Mouse (Mus musculus): Measurements from ENCODE around the gene Tspo2. TPM values are rescaled to one million over a fixed set of nuclear protein-coding genes. Genes with fewer than 3 reads are reported as not detected.

Tspo2 gene
- total RNA-seq, 2 experiments from 2014 or later: 0.44 to 0.72 TPM

DNA sequence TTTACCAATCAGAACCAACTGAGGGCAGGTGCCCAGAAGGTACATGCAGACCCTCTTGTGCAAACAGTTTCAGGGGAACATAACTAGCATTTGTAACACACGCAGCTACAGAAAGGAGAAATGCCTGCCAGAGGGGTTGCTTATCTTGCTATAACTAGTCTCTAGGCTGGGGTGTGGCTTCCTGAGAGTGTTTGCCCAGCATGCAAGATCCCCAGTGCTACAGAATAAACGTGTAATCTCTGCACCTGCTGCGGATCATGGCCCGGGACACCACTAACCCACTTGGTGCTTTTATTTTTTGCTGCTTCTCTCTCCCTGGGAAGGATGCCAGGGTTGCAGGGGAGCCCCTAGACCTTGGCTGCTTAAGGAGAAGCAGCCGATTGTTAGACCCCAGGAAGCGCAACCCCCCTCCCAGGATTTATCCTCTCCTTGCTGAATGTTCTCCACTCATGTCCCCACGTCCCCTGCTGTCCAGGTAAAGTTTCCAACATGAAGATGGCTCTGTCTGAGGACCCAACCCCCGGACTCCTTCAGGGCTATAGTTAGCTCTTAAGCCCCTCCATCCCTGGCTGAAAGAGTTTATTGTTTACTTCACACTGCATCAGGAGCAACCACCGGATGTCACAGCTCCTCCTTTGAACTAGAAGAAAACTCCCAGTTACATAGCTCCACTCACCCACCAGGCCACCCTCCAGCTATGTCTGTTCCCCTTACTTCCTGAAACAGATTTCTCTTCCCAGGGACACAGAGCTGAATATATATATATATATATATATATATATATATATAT is 25.3 kb downstream of the Tspo2 start:
- intact Hi-C loops (cut with DNase I; ENCODE audit: low total_unique reads): no loop called here
- DNase-seq: no peak

DNA sequence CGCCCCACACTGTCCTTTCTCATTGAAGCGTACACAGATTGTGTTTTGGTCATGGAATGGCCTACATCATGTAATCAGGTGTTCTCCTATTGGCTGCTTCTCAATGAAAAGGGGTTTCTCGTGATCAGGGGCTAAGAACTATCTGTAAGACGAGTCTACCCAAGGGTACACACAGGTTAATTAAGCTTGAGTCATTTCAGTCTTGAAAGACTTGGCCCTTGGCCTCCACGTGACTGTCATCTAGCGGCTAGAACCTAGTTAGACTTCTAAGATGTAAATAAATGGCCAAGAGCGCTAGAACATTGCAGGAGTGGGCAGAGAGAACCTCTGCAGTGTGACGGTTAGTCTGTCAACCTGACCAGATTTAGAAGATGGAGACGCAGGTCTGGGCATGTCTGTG is 27.1 kb downstream of the Tspo2 start:
- DNase-seq: no peak
- intact Hi-C loops (cut with DNase I; ENCODE audit: low total_unique reads): no loop called here

DNA sequence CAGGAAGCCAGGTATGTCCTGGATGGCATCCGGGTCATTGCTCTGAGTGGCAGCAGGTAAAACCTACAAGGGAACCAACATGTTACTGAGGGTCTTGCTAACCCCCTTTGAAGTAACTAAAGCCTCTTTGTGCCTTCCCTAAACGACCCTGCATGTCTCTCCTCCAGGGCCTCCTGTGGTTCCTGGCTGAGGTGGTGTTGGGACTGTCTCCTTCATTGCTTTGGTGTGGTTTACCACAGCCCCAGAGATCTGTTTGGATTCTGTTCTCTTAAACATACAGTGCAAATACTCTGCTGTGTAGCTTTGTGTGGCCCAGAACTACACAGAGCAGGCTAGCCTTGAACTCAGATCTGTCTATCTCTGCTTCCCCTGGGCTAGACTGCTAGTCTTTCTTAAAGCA is 31.8 kb downstream of the Tspo2 start:
- DNase-seq: no peak
- intact Hi-C loops (cut with DNase I; ENCODE audit: low total_unique reads): no loop called here

DNA sequence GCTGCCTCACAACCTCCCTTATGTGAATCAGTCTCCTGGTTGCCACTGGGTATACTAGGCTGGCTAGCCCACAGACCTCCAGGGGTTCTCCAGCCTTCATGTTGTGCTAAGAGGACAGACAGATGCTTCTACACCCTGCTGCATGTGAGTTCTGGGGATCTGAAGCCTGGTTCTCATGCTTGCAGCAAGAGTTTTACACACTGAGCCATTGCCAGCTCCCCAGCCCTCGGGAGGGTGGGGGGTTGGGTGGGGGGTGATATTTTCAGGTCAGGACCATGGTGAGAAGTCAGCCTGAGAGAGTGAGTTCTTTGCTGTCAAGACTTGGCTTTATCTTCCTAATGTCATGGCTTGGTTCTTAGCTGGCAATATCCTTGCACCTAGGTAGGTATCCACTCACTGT is 32.5 kb downstream of the Tspo2 start:
- intact Hi-C loops (cut with DNase I; ENCODE audit: low total_unique reads): no loop called here
- no peak for DNase-seq

DNA sequence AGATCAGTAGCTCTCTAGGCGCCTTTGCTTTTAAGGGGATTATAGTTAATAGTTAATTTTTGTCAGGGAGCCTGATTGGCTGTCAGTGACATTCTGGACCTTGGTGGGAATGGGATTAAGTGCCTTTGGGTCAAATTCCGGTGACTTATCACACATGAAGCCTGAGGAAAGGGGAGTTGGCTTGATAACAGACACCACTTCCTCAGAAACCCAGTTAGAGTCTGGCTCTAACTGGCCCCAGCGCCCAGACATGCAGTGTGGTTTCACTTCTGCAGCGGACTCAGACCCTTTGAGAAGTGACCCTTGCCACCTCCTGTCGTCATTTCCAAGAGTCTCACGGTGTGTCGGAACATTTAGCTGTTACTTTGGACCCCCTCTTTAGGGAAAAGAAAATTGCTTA is 33.1 kb downstream of the Tspo2 start:
- intact Hi-C loops (cut with DNase I; ENCODE audit: low total_unique reads): no loop called here
- DNase-seq: no peak

DNA sequence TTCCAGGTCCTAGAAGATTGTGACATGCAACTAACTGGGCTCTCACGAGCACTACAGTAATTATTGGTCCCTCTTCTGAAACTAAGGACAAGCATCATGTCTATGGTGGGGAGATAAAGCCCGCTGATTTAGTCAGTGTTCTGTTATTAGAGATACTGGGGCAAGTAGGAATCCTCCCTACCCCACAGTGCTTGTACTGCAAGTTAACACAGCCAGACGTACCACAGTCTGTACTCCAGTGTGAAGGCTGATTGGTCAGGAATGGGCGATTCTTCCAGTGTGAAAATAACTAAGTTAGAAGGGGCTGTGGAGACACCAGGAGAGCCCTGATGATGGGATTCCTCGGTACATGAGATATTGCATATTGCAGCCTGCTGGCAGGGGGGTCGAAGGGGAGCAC is 33.8 kb downstream of the Tspo2 start:
- intact Hi-C loops (cut with DNase I; ENCODE audit: low total_unique reads): loop anchor here (2.0 kb wide), 1 partner anchor 183 kb away; no protein-coding TSS in a partner anchor
- DNase-seq: no peak

DNA sequence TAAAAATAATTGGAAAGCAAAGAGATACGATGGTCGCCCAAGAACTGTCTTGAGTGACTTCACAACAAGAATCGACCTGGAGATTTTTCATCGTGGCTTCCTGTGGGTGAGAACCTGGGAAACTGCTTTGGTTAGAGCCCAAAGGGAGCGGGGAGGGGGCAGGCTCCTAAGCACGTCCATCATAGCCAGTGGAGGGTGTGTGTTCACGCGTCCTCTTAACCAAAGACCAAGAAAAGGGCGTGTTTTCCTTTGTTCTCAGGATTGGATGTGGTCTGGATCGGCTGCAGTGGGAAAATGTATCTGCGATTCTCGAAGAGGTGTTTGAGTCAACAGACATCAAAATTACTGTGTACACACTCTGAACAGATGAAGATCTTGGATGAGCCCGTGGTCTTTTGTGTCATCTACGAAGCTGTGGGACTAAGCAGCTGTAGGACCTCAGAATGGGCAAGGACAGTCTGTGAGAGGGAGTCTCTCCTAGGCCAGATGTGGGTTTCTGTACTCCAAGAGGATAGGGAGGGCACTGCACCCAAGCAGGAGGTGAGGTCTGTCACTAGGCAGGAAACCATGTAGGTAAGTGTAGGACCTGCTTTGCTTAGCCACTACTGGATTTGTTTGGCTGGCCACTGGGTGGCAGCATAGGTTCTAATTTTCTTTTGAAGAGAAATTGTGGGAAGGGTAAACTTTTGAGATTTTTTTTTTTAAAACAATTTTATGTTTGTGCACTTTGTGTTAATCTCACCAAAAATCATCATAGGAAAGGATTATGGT is 34.7 kb downstream of the Tspo2 start:
- peak; percentile 50 for DNase-seq
- intact Hi-C loops (cut with DNase I; ENCODE audit: low total_unique reads): loop anchor here (2.0 kb wide), 1 partner anchor 184 kb away; no protein-coding TSS in a partner anchor

DNA sequence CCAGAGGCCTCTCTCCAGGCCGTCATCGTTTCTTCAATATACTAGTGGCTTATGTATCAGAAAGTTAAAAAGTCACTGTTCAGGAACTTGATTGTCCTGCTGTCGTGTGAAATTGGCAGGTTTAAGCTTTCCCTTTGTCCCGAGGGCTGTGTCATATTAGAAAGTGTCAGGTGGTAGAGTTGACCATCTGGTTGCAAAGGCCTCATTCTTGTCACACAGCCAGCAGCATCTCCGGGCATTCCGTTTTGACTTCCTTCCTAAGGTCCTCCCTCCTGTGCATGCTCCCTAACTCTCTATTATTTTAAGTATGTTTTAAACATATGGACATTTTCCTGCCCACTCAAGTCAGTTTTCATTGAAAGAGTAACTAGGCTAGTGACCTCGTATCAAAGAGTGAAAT is 35.3 kb downstream of the Tspo2 start:
- intact Hi-C loops (cut with DNase I; ENCODE audit: low total_unique reads): loop anchor here (2.0 kb wide), 1 partner anchor 185 kb away; no protein-coding TSS in a partner anchor
- no peak for DNase-seq

DNA sequence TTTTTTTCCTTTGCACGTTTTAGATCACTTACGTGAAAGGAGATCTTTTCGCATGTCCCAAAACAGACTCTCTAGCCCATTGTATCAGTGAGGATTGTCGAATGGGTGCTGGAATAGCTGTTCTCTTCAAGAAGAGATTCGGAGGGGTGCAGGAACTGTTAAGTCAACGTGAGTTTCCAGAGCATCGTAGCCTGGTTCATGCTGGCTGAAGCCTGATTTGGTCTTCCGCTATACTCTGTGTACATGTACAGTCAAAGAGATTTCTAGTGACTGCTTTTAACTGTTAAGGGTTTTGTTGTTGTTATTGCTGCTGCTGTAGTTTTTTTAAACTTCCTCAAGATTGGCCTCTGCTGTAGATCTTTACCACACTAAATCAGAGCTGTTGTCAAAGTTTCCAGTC is 40.1 kb downstream of the Tspo2 start:
- intact Hi-C loops (cut with DNase I; ENCODE audit: low total_unique reads): no loop called here
- no peak for DNase-seq

DNA sequence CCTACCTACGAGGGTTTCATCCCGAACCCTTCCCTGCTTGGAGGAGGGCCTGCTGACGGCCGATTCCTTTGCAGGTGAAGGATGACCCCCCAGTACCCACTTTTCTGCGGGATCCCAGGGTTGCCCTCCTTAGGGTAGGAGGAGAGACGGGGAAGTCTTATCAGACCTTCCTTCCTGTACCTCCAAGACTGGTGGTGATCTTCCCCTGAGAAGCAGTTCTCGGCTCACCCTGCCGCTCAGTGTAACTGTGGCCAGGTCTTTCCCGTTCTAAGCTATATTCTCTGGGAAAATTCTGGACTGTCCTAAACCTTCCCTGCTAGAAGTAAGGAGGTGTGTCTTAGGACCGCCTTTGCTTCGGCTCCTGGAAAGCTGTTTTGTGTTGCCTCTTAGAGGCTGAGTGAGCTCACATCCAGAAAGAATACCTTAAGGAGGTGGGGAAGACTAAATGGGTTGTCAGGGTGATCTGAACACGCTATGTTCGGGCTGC is 41.0 kb downstream of the Tspo2 start:
- intact Hi-C loops (cut with DNase I; ENCODE audit: low total_unique reads): no loop called here

DNA sequence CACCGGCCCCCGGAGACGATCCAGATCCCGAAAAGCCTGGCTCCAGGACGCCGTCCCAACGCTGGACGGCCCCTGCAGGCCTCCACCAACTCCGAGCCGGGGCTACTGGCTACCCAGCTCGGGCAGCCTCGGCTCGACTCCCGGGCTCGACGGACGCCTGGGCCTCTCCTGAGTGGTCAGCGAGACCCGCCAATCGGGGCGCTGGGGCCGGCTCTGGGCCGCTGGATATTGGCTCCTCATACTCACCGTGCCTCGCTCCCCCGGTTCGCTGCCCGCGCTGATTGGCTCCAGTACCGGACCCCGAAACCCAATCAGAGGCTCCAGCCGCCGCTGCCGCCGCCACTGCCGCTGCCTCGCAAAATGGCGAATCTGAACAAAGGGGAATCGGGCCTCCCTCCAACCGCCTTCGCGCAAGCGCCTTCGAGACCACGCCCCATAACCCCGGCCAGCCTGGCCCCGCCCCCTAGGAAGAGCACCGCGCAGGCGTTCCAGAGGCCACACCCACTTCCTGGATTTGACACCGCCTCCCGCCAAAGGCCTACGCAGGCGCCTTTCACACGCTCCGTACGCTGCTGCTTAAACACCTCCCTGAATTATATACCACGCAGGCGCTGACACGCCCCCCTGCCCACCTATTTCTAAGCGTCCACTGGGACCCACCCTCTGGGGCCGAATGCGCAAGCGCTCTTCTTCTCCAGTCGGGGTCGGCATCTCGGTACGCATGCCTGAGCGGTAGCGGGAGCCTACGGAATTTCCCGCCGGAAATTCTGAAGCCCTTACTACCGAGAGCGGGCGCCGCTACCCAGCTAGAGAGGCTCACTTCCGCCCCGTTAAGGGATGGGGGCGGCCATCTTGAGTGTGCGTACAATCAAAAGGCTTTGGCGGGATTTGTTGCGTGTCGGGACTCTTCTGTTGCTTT is 41.7 kb downstream of the Tspo2 start, which contains the start of the genes Nfya and Oard1:
Gene Nfya, minus strand, starts transcription at position 527 of the 919 bp plus-strand sequence.
Gene Oard1, plus strand, starts transcription at position 635 of the 919 bp plus-strand sequence.
- intact Hi-C loops (cut with DNase I; ENCODE audit: low total_unique reads): no loop called here
- peak; percentile 100 for DNase-seq

More for the DNA sequence above, 41.0 kb downstream of the Tspo2 start:
- no peak for DNase-seq

DNA sequence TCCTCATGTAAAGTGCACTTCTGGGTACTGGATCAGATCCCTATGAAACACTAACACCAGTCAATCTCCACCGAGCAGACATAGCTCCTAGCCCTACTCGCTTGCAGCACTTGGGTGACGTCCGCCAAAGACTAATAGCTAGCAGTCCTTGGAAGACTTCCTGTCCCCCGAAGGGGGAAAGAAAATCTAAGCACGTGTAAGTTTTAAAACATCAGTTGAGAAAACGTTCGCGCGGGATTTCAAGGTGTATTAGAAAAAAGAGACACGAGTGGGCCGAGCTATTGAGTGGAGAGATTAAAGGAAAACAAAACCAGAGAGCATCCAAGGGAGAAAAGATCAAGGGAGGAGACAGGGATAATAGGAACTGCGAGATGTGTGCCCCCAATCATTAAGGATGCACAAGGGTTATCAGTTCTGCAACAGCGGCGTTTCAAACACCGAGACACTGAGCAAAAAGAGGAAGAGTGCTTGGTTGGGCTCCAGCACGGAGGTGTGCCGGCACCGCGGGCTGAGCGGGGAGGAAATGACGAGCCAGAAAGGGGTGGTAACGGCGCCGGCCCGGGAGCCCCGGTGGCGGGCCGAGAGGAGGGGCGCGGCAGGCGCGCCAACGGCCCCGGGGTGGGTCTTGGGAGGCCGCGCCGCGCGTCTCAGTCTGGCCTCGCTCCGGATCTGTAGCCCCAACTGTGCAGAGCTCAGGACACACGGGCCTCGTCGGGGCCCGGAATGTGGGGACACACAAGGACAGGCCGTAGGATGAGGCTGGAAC is 42.6 kb downstream of the Tspo2 start:
- peak; percentile 77 for DNase-seq
- intact Hi-C loops (cut with DNase I; ENCODE audit: low total_unique reads): no loop called here

DNA sequence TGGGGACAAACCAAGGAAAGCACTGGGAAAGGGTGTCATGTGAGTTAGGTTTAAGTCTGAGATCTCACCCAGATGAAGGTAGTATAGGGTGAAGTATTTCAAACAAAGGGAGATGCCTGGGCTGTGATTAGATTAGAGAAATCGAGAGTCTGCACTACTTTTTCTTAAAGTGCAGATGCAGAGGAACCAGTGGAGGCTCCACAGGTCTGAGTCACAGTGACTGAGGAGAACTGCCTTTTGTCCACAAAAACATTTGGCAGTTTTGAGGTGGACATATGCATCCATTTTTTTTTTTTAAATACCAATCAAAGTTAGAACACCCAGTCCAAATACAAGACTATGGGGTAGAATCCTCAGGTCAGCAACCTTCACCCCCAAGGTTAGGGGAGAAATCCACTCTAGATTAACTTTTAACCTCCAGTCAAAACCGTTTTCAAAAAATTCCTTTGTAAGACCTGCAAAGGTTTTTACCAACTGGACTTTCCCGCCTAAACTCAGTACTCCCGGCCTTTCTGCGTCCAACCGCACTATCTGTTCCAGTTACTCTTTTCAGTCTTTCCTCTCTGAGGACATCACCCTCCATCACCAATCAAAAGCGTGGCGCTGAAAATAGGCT is 43.3 kb downstream of the Tspo2 start:
- DNase-seq: no peak
- intact Hi-C loops (cut with DNase I; ENCODE audit: low total_unique reads): no loop called here

DNA sequence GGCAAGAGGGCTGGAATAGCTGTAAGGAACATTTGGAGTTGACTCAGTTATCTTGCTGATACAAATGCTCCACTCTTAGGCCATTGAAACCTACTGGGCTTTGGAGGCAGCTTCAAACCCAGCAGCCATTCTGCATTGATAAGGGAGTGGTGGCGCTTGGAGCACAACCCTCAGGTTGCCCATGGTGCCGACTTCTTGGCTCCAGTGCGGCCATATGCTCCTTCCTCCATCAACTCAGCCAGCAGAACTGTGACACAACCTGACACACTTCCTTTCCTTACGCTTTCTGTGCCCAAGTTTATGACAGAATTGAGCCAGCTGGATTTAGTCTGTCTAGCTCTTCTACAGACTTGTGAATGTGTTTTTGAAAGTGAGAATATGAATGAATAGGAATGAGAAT is 44.2 kb downstream of the Tspo2 start:
- intact Hi-C loops (cut with DNase I; ENCODE audit: low total_unique reads): no loop called here
- DNase-seq: no peak

DNA sequence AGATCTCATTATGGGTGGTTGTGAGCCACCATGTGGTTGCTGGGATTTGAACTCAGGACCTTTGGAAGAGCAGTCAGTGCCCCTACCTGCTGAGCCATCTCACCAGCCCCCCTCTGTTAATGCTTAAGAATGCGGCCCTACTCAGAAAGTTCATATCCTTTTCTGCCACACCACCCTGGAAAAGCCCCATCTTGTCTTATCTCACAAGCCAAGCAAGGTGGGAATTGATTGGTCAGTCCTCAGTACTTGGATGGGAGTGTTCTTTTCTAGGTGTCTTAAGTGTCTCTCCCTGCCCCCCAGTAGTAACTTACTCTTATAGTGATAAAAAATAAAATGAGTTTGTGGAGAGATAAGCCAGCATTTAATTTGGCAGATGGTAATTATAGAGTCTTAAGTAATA is 46.6 kb downstream of the Tspo2 start:
- intact Hi-C loops (cut with DNase I; ENCODE audit: low total_unique reads): no loop called here
- DNase-seq: no peak

DNA sequence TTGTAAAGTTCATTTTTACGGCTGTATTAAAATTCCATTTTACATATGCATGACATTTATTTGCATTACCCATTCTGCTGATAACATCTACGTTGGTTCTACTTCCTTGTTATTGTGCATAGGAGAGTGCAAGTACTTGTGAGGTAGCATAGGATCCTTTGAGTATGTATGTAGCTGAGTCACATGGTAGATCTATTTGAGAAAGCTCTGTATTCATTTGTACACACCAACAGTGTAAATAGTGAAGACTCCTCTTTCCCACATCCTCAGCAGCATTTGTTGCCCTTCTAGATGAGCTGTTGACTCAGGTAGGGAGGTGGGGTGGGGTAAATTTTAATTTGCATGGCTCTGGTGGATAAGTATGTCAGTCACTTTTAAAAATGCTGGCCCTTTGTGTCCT is 47.5 kb downstream of the Tspo2 start:
- intact Hi-C loops (cut with DNase I; ENCODE audit: low total_unique reads): no loop called here
- DNase-seq: no peak

DNA sequence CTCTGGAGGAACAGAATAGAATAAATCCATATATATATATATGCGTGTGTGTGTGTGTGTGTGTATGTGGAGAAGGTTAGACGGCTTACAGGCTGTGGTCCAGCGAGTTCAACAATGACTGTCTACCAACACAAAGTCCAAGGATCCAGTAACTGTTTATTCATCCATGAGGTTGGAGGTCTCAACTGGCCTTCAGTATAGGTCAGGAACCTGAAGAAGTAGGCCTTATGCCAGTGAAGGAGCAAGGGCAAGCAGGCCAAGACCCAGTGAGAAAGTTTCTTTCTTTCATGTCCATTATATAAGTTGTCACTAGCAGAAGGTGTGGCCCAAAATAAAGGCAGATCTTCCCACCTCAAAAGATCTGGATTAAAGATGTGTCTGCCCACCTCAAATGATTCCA is 48.6 kb downstream of the Tspo2 start:
- no peak for DNase-seq
- intact Hi-C loops (cut with DNase I; ENCODE audit: low total_unique reads): no loop called here

DNA sequence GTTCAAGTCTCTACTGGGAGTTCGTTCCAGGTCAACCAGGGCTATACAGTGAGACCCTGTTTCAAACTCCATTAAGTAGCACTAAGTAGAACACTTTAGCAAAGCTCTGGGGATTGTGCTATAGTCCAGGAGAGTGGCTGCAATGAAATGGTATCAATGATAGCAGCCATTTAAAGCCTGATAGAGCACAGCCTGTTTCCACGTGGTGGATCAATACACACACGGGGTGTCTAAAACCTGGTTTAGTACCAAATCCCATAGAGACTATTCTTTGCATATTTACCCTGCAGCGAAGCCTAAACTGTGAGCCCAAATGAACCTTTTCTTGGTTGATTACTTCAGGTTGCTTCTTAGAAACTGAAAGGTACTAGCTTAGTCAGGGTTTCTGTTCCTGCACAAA is 49.6 kb downstream of the Tspo2 start:
- no peak for DNase-seq
- intact Hi-C loops (cut with DNase I; ENCODE audit: low total_unique reads): no loop called here
